Mouse (Mus musculus) thymus, postnatal 14 days (tissue): Measurements from ENCODE around the gene Art3.

Experiments used
- DNase-seq: peaks from one replicate; pipeline ENCODE4 v3.0.0; 2021

Gene Art3

GRCm38 (mm10) chr5:92382349-92382679 is 50.7 kb downstream of the Art3 start:
- DNase-seq = no peak

- no peak for DNase-seq
Observed at GRCm38 (mm10) chr5:92383747-92384146, 52.1 kb downstream of the Art3 start.

- peak; percentile 51 for DNase-seq
Observed at GRCm38 (mm10) chr5:92384855-92385254, 53.2 kb downstream of the Art3 start.

- DNase-seq = no peak
Observed at GRCm38 (mm10) chr5:92386102-92386501, 54.5 kb downstream of the Art3 start.

GRCm38 (mm10) chr5:92386643-92387042 is 55.0 kb downstream of the Art3 start:
- no peak for DNase-seq

GRCm38 (mm10) chr5:92387433-92387832 is 55.8 kb downstream of the Art3 start:
- DNase-seq = no peak

GRCm38 (mm10) chr5:92389977-92390376 is 58.4 kb downstream of the Art3 start:
- DNase-seq = no peak

GRCm38 (mm10) chr5:92390615-92391014 is 59.0 kb downstream of the Art3 start:
- no peak for DNase-seq

GRCm38 (mm10) chr5:92392542-92392941 is 60.9 kb downstream of the Art3 start:
- no peak for DNase-seq

- no peak for DNase-seq
Observed at GRCm38 (mm10) chr5:92393863-92394262, 62.2 kb downstream of the Art3 start.

GRCm38 (mm10) chr5:92395764-92396163 is 64.1 kb downstream of the Art3 start:
- no peak for DNase-seq

GRCm38 (mm10) chr5:92396476-92396875 is 64.8 kb downstream of the Art3 start:
- DNase-seq = no peak

GRCm38 (mm10) chr5:92398153-92398552 is 66.5 kb downstream of the Art3 start:
- DNase-seq = peak; percentile 76

- no peak for DNase-seq
Observed at GRCm38 (mm10) chr5:92402816-92403215, 71.2 kb downstream of the Art3 start.

GRCm38 (mm10) chr5:92403562-92404399 is 72.2 kb downstream of the Art3 start:
- no peak for DNase-seq

- DNase-seq = no peak
Observed at GRCm38 (mm10) chr5:92404400-92404678, 72.7 kb downstream of the Art3 start.

- DNase-seq = no peak
Observed at GRCm38 (mm10) chr5:92409361-92410155, 77.9 kb downstream of the Art3 start.

GRCm38 (mm10) chr5:92410486-92410885 is 78.9 kb downstream of the Art3 start:
- DNase-seq = no peak

- no peak for DNase-seq
Observed at GRCm38 (mm10) chr5:92411461-92412140, 80.0 kb downstream of the Art3 start.

- no peak for DNase-seq
Observed at GRCm38 (mm10) chr5:92413271-92413981, 81.8 kb downstream of the Art3 start.

GRCm38 (mm10) chr5:92413982-92414375 is 82.4 kb downstream of the Art3 start:
- DNase-seq = no peak

GRCm38 (mm10) chr5:92424126-92424525 is 92.5 kb downstream of the Art3 start:
- DNase-seq = no peak

GRCm38 (mm10) chr5:92430723-92431122 is 99.1 kb downstream of the Art3 start:
- no peak for DNase-seq
